Mouse (Mus musculus): ENCODE measurements at regions not wholly inside any gene's neighbourhood (a gene's known extent, or its start where the extent isn't known, plus 50 kb on each side); places are given as distances from the start of the nearest gene placed in this dataset.
A peak's percentile ranks its signal among the peaks of the same experiment; 100 is the strongest.

DNA sequence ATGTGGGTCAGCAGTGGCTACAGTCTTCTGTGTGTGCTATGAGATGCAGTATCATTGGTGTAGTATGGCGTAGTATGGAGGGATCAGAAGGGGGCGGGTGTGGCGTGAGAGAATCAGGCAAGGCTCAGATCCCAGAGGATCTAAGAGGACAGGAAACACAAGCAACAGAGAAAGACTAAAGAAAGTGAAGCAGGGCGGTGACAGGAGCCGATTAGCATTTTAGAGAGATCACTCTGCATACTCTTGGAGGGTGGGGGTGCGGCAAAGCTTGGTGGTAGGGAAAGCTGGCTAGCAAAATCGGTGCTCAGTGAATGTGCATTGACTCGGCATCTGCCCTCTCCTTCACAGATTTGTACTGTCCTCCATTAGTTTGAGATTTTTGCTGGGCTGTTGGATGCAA lies 93.1 kb upstream of the Mphosph6 start:
- DNase-seq: no peak

- no peak for DNase-seq
Observed at GRCm38 (mm10) chr8:117890211-117890610, 88.5 kb upstream of the Mphosph6 start.

GRCm38 (mm10) chr8:117881414-117881973 lies 79.8 kb upstream of the Mphosph6 start:
- DNase-seq: no peak

DNA sequence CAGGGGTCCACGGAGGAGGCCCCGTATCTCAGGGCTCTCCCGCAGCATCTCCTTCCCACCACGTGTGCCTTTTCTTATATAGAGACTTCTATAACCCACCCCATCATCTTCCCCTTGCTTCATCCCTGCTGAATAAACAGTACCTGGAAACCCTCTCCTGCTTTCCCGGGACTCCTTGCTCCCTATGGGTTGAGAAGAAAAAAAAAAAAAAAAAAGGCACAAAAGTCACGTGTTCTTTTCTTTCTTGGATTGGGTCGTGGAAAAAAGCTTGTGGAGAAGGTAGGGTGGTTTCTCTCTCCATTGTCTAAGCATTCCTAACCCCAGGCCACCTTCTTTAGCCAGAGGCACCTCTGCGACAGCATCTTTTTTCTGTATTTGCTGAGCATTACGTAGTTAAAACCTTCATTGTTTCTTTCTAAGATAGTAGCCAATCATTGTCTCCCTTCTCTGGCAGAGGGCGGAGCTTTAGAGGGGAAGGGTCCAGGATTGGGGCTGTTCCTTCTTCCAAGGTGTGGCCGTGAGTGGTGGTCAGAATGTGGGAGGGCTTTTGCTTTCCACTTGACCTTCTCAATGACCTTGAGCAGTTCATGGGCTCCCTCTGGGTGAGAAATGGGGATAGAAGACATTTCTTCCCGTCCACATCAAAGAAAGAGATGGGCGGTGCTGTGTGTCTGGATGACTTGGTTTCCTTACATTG lies 78.7 kb upstream of the Mphosph6 start:
- no peak for DNase-seq

GRCm38 (mm10) chr8:117873611-117874010 lies 71.9 kb upstream of the Mphosph6 start:
- no peak for DNase-seq

GRCm38 (mm10) chr8:117867138-117867537 lies 65.4 kb upstream of the Mphosph6 start:
- DNase-seq: no peak

GRCm38 (mm10) chr8:117865014-117865413 lies 63.3 kb upstream of the Mphosph6 start:
- DNase-seq: peak; percentile 24

DNA sequence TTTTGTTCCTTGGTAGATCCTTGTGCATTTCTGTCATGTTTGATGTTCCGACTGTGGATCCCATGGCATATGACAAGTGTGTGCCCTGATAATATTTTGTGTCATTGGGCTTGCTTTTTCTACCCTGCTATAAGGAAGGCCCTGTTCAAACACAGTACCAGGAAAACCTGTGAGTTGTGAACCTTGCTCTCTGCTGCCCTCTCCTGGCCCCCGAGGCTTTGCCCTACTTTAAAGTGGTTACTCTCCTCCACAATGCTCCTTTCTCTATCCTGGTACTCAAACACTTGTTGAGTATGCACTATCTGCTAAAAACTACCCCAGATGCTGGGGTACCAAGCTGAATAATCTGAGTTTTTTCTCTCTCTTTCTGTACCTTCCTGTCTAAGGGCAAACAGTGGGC lies 62.1 kb upstream of the Mphosph6 start:
- peak; percentile 72 for DNase-seq

GRCm38 (mm10) chr8:117862318-117862717 lies 60.6 kb upstream of the Mphosph6 start:
- no peak for DNase-seq

DNA sequence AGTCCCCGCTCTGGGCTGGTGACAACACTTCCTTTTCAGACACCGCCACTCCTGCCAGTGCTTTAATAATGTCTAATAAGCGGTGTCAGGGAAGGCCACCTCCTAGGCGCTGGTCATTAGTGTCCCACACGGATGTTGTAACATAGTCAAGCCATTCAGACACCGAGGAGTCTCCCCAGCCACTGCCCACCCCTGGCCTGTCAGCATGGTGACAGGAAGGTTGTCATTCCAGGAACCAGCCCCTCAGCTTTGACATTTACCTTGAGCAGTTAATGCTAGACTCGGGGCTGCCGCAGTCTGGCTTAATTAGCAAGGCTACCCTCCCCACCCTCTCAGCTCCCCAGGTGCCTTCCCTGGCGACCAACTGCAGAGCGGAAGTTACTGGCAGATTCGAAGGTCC lies 58.0 kb upstream of the Mphosph6 start:
- peak; percentile 22 for DNase-seq

GRCm38 (mm10) chr8:117859095-117859494 lies 57.4 kb upstream of the Mphosph6 start:
- no peak for DNase-seq

DNA sequence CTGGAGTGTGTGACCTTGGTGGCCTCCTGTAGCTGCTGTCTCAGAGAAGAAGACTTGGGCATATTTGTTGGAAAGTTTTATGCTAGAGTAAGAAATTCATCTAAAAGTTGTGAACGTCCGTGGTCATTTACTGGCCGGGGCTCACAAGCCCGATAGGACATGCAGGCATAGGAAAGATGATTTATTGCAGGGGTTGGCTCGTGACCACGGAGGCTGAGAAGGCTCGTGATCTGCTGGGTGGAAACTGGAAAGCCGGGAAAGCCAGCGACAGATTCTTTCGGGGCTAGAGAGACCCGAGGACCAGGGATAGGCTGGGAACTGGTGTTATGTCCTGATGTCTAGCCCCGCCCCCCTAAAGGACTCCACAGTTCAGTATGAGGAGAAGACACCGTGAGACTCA lies 54.4 kb upstream of the Mphosph6 start:
- DNase-seq: no peak

DNA sequence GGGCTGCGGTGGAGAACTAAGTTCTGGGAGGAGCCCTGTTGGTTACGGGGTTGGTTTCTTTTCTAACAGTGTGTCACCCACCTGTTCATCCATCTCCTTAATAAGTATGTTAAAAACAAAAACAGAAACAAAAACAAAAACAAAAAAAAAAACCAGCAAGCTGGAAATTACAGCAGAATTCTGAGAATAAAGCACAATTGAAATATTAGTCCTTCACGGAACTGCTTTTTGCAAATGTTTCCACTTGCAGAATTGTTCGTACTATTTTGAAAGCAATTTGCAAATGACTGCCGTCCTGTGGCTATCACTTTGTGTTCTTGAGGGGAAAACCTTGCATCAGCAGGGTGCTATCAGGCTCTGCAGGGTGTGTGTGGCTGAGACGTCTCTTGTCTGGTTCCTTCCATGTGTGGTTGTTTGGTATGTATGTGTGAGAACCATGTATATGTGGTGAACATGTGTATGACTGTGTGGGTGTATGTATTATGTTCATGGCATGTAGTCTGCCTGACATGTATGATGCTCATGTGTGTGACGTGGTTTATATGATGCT lies 53.3 kb upstream of the Mphosph6 start:
- DNase-seq: no peak

- no peak for DNase-seq
Observed at GRCm38 (mm10) chr8:117854301-117854700, 52.6 kb upstream of the Mphosph6 start.

- DNase-seq: no peak
Observed at GRCm38 (mm10) chr8:117853408-117853807, 51.7 kb upstream of the Mphosph6 start.

DNA sequence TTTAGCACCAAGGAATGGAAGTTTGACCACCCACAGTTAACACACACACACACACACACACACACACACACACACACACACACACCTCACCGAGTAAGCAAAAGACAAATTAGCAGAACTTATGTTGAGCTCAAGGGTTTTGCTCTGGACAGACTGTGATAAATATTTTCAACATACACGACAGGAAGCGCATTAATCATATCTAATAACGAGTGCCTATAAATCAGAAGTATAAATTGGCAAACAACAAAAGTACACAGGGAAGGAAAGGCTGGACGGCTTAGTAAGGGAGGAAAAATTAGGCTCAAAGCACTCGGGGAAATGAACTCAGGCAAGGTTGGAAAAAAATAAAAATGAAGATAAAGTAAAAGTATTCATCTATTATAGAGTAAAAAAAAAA lies 50.8 kb upstream of the Mphosph6 start:
- DNase-seq: no peak

Measured in embryo, embryonic 11 days (tissue).